Mouse (Mus musculus) Patski (cell line): Measurements from ENCODE around the gene Olfr488. TPM values are rescaled to one million over a fixed set of nuclear protein-coding genes. Genes with fewer than 3 reads are reported as not detected.
"Not testable (repeated sequence)": the region's sequence is repeated elsewhere in the genome, so short reads cannot be mapped to it uniquely, and the experiment has no call there.

Experiments used
- ATAC-seq: fragments of 100-300 bp; one replicate; pipeline ENCODE4 v1.8.0; 2021
- CTCF ChIA-PET: fragments of 350-600 bp; sonication (Branson Sonifier 250); formaldehyde crosslinking; loops from one replicate; lab custom pipeline; 2022; ENCODE audit warnings: inconsistent platforms; lab: Charles Lee
- POLR2A ChIA-PET: fragments of 350-600 bp; sonication (Branson Sonifier 250); formaldehyde crosslinking; loops from one replicate; lab custom pipeline; 2022; ENCODE audit warnings: antibody characterized with exemption, inconsistent platforms; lab: Charles Lee
- DNase-seq: peaks from one replicate; pipeline ENCODE4 v3.0.0-alpha.2; 2011; ENCODE audit warnings: low read depth, low spot score
- H3K27me3 ChIP-seq: fragments of 371-371 bp; one replicate; pipeline ENCODE4 v1.5.1; 2021
- CTCF ChIP-seq: fragments of 100-300 bp; IDR thresholded peaks from one replicate; pipeline ENCODE4 v1.5.1; 2021
- in situ Hi-C: fragments of 300-500 bp; cut with MboI; formaldehyde crosslinking; loops from 3 replicates; pipeline ENCODE4 v1.11.1; 2018; ENCODE audit warnings: low pct_unique_long_range_greater_than_20kb, mixed read lengths
- polyA plus RNA-seq: library from polyadenylated mRNA; unstranded; gene quantifications from one replicate; pipeline ENCODE4 v1.2.3, GENCODE M21; 2021

The Olfr488 gene
- polyA plus RNA-seq = not detected

- POLR2A ChIA-PET = no interaction called here
- in situ Hi-C loops = no loop called here
Measured at GRCm38 (mm10) chr7:108258247-108258646, at the start of gene Olfr488. Olfr488 (minus strand) TSS chr7:108258347.

GRCm38 (mm10) chr7:108288834-108289233 lies 30.7 kb upstream of the Olfr488 start, which contains the start of gene Olfr490:
Olfr490 (minus strand) TSS chr7:108288934.
- no peak for TF ChIP-seq CTCF
- DNase-seq (no peak), ATAC-seq (no peak)
- ChIA-PET POLR2A (no interaction called here), CTCF (no interaction called here)
- in situ Hi-C loops = no loop called here
- H3K27me3 ChIP-seq = no peaks in the 10 kb centered on the region

More at GRCm38 (mm10) chr7:108258247-108258646, at the start of gene Olfr488:
- CTCF ChIA-PET = no interaction called here
- no peaks in the 10 kb centered on the region for H3K27me3 ChIP-seq
- TF ChIP-seq CTCF = no peak
- DNase-seq (no peak), ATAC-seq (no peak)

DNA sequence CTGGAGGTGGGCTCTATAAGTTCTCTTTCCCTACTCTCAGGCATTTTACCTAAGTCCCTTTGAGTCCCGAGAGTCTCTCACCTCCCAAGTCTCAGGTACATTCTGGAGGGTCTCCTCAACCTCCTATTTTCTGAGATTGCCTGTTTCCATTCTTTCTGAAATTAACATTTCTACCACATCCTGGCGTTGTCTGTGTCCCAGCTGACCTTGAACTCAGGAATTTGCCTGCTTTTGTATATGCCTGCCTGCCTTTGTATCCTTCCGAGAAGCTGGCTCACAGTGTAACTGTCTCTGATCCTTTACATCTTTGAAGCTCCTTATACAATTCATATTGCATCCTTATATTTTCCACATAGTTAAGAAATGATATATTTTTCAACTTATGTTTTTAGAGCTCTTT lies 24.6 kb downstream of the Olfr488 start:
- ChIA-PET CTCF (no interaction called here), POLR2A (no interaction called here)
- no peak for ATAC-seq
- no peaks in the 10 kb centered on the region for H3K27me3 ChIP-seq
- in situ Hi-C loops = no loop called here
- TF ChIP-seq CTCF = no peak
- DNase-seq = no peak

DNA sequence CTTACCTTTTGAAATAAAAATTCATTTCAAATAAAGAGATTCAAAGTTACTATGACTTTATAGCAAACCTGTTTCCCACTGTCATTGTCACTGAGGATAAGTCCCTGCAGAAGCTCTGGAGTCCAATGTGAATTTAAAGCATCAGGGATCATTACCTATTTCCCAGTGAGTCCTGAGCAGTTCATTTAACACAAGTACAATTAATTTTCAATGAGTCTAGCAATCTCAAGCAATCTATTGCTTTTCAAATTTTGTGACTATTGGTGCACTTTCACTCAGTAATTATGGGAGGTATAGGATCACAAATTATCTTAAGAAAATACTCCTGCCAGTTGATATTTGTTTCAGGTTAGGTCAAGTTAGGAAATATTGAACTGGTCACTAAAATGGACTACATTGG lies 43.6 kb downstream of the Olfr488 start, which contains the start of gene Olfr487:
TSS of gene Olfr487 (minus strand) at position 101 of the 400 bp plus-strand sequence.
- CTCF ChIA-PET, in situ Hi-C loops, H3K27me3 ChIP-seq, POLR2A ChIA-PET, DNase-seq, ATAC-seq: not testable (repeated sequence)

Other genes with a start within 250 kb of the Olfr488 start
- not detected for gene Olfr478, start 224.4 kb downstream of the Olfr488 start, polyA plus RNA-seq
- gene Olfr479, start 207.7 kb downstream of the Olfr488 start, polyA plus RNA-seq = not detected
- not detected for gene Olfr480, start 191.0 kb downstream of the Olfr488 start, polyA plus RNA-seq
- gene Olfr481, start 178.5 kb downstream of the Olfr488 start, polyA plus RNA-seq = not detected
- 9.6 TPM for gene Olfr482, start 160.8 kb downstream of the Olfr488 start, polyA plus RNA-seq
- not detected for gene Olfr483, start 157.5 kb downstream of the Olfr488 start, polyA plus RNA-seq
- not detected for gene Olfr484, start 130.9 kb downstream of the Olfr488 start, polyA plus RNA-seq
- gene Olfr485, start 98.5 kb downstream of the Olfr488 start, polyA plus RNA-seq = not detected
- not detected for gene Olfr486, start 85.6 kb downstream of the Olfr488 start, polyA plus RNA-seq
- not detected for gene Olfr487, start 43.7 kb downstream of the Olfr488 start, polyA plus RNA-seq
- not detected for gene Olfr490, start 30.6 kb upstream of the Olfr488 start, polyA plus RNA-seq
- not detected for gene Olfr491, start 55.1 kb upstream of the Olfr488 start, polyA plus RNA-seq
- gene Olfr492, start 65.3 kb upstream of the Olfr488 start, polyA plus RNA-seq = not detected
- not detected for gene Olfr493, start 88.6 kb upstream of the Olfr488 start, polyA plus RNA-seq
- gene Olfr494, start 107.0 kb upstream of the Olfr488 start, polyA plus RNA-seq = not detected
- not detected for gene Olfr495, start 134.8 kb upstream of the Olfr488 start, polyA plus RNA-seq
- gene Olfr497, start 162.1 kb upstream of the Olfr488 start, polyA plus RNA-seq = not detected
- not detected for gene Olfr498, start 207.0 kb upstream of the Olfr488 start, polyA plus RNA-seq